Mouse (Mus musculus) induced T-regulatory cell, adult 2 months (primary cell): ENCODE results near the gene Lmod2.

Experiments used
- DNase-seq: peaks from one replicate; pipeline ENCODE4 v3.0.0-alpha.2; 2012; ENCODE audit warnings: low read depth

The Lmod2 gene

DNA sequence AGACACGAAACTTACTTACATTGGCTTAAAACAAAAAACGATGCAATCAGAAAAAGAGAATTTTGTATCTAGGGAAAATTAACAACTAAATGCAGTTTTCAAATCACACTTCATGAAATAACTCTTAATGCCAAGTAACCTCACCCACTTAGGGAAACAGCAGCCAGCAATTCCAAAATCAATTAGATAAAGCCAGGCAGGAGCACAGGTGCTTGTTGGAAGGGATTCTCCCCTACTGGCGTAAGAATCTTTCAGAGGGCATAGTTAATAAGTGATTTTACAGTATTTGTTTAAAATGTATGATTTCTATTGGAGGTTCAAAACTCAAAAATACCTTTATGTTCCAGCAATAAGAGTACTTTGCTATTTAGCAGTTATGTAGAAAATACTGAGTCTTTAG lies 45.4 kb downstream of the Lmod2 start:
- DNase-seq: no peak

DNA sequence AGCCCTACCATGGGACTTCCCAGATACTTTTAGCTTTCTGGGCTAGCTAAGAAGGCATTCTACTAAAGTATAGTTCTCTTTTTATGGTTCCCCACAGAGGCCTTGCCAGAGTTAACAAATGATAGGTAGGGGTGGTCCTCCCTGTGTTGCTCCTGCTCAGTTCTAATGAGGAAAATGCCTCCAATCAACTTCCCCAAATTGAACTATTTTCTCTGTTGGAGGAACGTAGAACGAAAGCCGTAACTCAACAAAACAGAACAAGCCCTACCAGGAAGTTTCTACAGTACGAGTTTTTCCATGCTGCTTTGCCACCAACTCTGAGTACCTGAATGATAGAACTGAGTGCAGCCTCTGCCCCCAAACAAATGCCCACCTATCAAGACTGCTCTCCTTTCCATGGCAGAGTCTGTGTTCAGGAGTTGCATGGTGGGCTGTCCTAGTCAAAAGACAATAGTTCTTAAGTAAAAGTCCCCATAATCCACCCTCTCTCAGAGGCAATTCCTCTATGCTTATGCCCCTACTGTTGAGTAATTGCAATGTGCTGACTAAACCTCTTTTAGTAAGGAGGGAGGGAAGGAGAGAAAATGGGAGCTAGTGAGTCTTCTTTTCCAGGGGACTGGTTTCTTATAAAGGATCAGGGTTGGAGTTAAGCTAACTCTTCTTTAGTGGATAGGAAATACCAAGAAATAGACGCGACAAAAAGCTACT lies 47.9 kb downstream of the Lmod2 start:
- no peak for DNase-seq

GRCm38 (mm10) chr6:24647103-24647691 lies 49.6 kb downstream of the Lmod2 start:
- no peak for DNase-seq

DNA sequence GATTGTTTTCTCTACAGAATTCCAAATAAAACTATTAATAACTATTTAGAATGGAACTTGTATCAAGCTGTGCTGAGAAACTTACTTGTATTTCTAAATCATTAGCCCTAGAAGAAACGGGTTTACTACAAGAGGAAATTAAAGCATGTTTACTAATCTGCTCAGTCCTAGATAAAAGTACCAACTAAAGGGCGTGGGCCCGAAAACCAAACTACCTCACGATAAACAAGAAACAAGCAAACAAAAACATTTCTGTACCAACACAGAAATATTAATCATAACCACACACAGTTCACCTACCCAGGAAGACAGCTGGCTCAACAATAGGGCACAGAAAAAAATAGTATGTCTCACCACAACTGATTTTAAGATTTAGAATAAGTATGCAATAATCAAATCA lies 50.8 kb downstream of the Lmod2 start:
- DNase-seq: no peak

DNA sequence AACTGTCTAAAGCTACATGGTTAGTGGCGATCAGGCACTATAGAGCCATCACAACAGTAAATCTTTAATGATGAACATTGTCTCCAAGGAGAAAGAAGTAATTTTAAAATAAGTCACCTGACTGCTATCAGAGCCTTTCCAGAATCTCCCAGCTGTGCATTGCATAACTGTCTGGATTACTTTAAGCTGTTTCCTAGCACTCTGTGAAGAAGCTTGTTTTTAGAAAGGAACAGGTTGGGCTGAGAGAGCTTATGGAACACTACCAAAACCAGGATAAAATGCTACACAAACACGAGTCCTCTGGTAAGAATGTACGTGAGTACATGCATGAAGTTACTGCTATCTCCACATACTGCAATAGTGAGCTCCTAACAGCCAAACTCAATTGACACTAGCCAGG lies 53.2 kb downstream of the Lmod2 start:
- DNase-seq: no peak

- DNase-seq: no peak
Measured at GRCm38 (mm10) chr6:24651538-24651937, 54.0 kb downstream of the Lmod2 start.
